Mouse (Mus musculus): ENCODE measurements around the gene Pmpca.
"Not testable (repeated sequence)": the region's sequence is repeated elsewhere in the genome, so short reads cannot be mapped to it uniquely, and the experiment has no call there.

Gene Pmpca

GRCm38 (mm10) chr2:26368572-26368971 is 20.6 kb upstream of the Pmpca start:
- no peak for DNase-seq (ENCODE audit: low spot score in 2 of 2)

- no peak for DNase-seq (ENCODE audit: low spot score in 2 of 2)
These were observed 16.7 kb upstream of the Pmpca start for GRCm38 (mm10) chr2:26372396-26372795.

- peak; percentile 61 to 83 for DNase-seq (ENCODE audit: low spot score in 2 of 2)
These were observed 8.9 kb upstream of the Pmpca start, which contains the start of gene Snapc4 for GRCm38 (mm10) chr2:26380131-26380771. TSS of gene Snapc4 (minus strand) at chr2:26380653.

- DNase-seq (ENCODE audit: low spot score in 2 of 2) = not testable (repeated sequence)
These were observed 8.3 kb upstream of the Pmpca start for GRCm38 (mm10) chr2:26380871-26381270.

- no peak for DNase-seq (ENCODE audit: low spot score in 2 of 2)
These were observed 1.4 kb upstream of the Pmpca start for GRCm38 (mm10) chr2:26387713-26388112.

GRCm38 (mm10) chr2:26388682-26389153 is 421 bp upstream of the Pmpca start:
- DNase-seq (ENCODE audit: low spot score in 2 of 2) = no peak

GRCm38 (mm10) chr2:26390954-26391353 is 1.8 kb downstream of the Pmpca start:
- DNase-seq (ENCODE audit: low spot score in 2 of 2) = no peak

GRCm38 (mm10) chr2:26391617-26392016 is 2.5 kb downstream of the Pmpca start:
- no peak for DNase-seq (ENCODE audit: low spot score in 2 of 2)

- no peak for DNase-seq (ENCODE audit: low spot score in 2 of 2)
These were observed 9.8 kb downstream of the Pmpca start for GRCm38 (mm10) chr2:26398978-26399377.

- no peak for DNase-seq (ENCODE audit: low spot score in 2 of 2)
These were observed 10.5 kb downstream of the Pmpca start for GRCm38 (mm10) chr2:26399647-26400046.

GRCm38 (mm10) chr2:26400296-26400695 is 11.2 kb downstream of the Pmpca start:
- no peak for DNase-seq (ENCODE audit: low spot score in 2 of 2)

- DNase-seq (ENCODE audit: low spot score in 2 of 2) = no peak
These were observed 11.9 kb downstream of the Pmpca start for GRCm38 (mm10) chr2:26401023-26401422.

- no peak for DNase-seq (ENCODE audit: low spot score in 2 of 2)
These were observed 13.1 kb downstream of the Pmpca start for GRCm38 (mm10) chr2:26402265-26402664.

- DNase-seq (ENCODE audit: low spot score in 2 of 2) = no peak
These were observed 14.2 kb downstream of the Pmpca start for GRCm38 (mm10) chr2:26403306-26403705.

- DNase-seq (ENCODE audit: low spot score in 2 of 2) = peak; percentile 81 to 96
These were observed 19.6 kb downstream of the Pmpca start, which contains the start of gene Inpp5e for GRCm38 (mm10) chr2:26408515-26409356. TSS of gene Inpp5e (minus strand) at chr2:26409203.

GRCm38 (mm10) chr2:26409362-26409761 is 20.2 kb downstream of the Pmpca start:
- DNase-seq (ENCODE audit: low spot score in 2 of 2) = no peak

- no peak for DNase-seq (ENCODE audit: low spot score in 2 of 2)
These were observed 21.0 kb downstream of the Pmpca start for GRCm38 (mm10) chr2:26410091-26410490.

GRCm38 (mm10) chr2:26410931-26411411 is 21.8 kb downstream of the Pmpca start:
- DNase-seq (ENCODE audit: low spot score in 2 of 2) = no peak

GRCm38 (mm10) chr2:26417066-26417465 is 27.9 kb downstream of the Pmpca start:
- no peak for DNase-seq (ENCODE audit: low spot score in 2 of 2)

GRCm38 (mm10) chr2:26418120-26418519 is 29.0 kb downstream of the Pmpca start:
- no peak for DNase-seq (ENCODE audit: low spot score in 2 of 2)

GRCm38 (mm10) chr2:26421969-26422368 is 32.8 kb downstream of the Pmpca start:
- no peak for DNase-seq (ENCODE audit: low spot score in 2 of 2)

GRCm38 (mm10) chr2:26423086-26423485 is 33.9 kb downstream of the Pmpca start:
- no peak for DNase-seq (ENCODE audit: low spot score in 2 of 2)

GRCm38 (mm10) chr2:26424541-26424940 is 35.4 kb downstream of the Pmpca start:
- DNase-seq (ENCODE audit: low spot score in 2 of 2) = no peak
